Mouse (Mus musculus) limb, embryonic 11.5 days (tissue): Measurements from ENCODE around the gene Hes1. TPM values are rescaled to one million over a fixed set of nuclear protein-coding genes. Genes with fewer than 3 reads are reported as not detected.

ENCODE experiments used
- ATAC-seq: fragments of 200-750 bp; cut with Nextera tagmentation; 2 replicates; pipeline ENCODE4 v1.8.0; 2017; ENCODE audit warnings: low read depth; ENCODE audit not compliant: insufficient number of reproducible peaks, low FRiP score, low TSS enrichment
- DNase-seq: peaks from one replicate; pipeline ENCODE4 v3.0.0-alpha.2; 2015; ENCODE audit warnings: low spot score
- H3K27ac ChIP-seq: fragments of 300-500 bp; sonication (generic); replicated peaks from 2 replicates; pipeline ENCODE4 v1.5.1; 2014; ENCODE audit warnings: low read depth, mild to moderate bottlenecking, low read length
- H3K27me3 ChIP-seq: fragments of 300-500 bp; sonication (generic); 2 replicates; pipeline ENCODE4 v1.6.1; 2014; ENCODE audit warnings: mild to moderate bottlenecking, low read length, mixed read lengths; ENCODE audit not compliant: control insufficient read depth, insufficient read depth
- H3K36me3 ChIP-seq: fragments of 300-500 bp; sonication (generic); 2 replicates; pipeline ENCODE4 v1.6.1; 2014; ENCODE audit warnings: mild to moderate bottlenecking, low read length, moderate library complexity, mixed read lengths; ENCODE audit not compliant: control insufficient read depth, insufficient read depth
- H3K4me1 ChIP-seq: fragments of 300-500 bp; sonication (generic); 2 replicates; pipeline ENCODE4 v1.6.1; 2014; ENCODE audit warnings: low read length, mixed read lengths; ENCODE audit not compliant: control insufficient read depth, insufficient read depth
- H3K4me2 ChIP-seq: fragments of 300-500 bp; sonication (generic); 2 replicates; pipeline ENCODE4 v1.6.1; 2014; ENCODE audit warnings: low read depth, mild to moderate bottlenecking, moderate library complexity; ENCODE audit not compliant: severe bottlenecking
- H3K4me3 ChIP-seq: fragments of 300-500 bp; sonication (generic); 2 replicates; pipeline ENCODE4 v1.5.1; 2014; ENCODE audit warnings: low read depth, low read length
- H3K9ac ChIP-seq: fragments of 300-500 bp; sonication (generic); 2 replicates; pipeline ENCODE4 v1.6.1; 2014; ENCODE audit warnings: mild to moderate bottlenecking, low read length
- H3K9me3 ChIP-seq: fragments of 300-500 bp; sonication (generic); 2 replicates; pipeline ENCODE4 v1.6.1; 2016; ENCODE audit warnings: low read length; ENCODE audit not compliant: control insufficient read depth
- WGBS: fragments of 180-500 bp; shearing (Covaris S2); extraction: QIAGEN DNeasy Blood & Tissue Kit; methylation state at CpG from one replicate; pipeline ENCODE4 v1.1.7; 2014; 5-methylcytosine and 5-hydroxymethylcytosine counted together
- polyA plus RNA-seq: library from polyadenylated mRNA; unstranded; fragments of >200 nt; fragmentation: Nextera tagmentation; extraction: Ambion mirVana; gene quantifications from 2 replicates; pipeline ENCODE4 v1.2.1, GENCODE M21; 2014

Gene Hes1
- polyA plus RNA-seq, 1 experiment from 2014 or later = 71.0 TPM

DNA sequence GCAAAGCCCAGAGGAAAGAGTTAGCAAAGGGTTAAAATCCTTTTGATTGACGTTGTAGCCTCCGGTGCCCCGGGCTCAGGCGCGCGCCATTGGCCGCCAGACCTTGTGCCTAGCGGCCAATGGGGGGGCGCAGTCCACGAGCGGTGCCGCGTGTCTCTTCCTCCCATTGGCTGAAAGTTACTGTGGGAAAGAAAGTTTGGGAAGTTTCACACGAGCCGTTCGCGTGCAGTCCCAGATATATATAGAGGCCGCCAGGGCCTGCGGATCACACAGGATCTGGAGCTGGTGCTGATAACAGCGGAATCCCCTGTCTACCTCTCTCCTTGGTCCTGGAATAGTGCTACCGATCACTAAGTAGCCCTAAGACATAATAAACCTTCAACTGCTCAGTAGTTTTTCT lies 893 bp downstream of the Hes1 start:
- H3K9ac ChIP-seq = peak overlapping the region; percentile 84; the same call in 1 of the 2 replicates

DNA sequence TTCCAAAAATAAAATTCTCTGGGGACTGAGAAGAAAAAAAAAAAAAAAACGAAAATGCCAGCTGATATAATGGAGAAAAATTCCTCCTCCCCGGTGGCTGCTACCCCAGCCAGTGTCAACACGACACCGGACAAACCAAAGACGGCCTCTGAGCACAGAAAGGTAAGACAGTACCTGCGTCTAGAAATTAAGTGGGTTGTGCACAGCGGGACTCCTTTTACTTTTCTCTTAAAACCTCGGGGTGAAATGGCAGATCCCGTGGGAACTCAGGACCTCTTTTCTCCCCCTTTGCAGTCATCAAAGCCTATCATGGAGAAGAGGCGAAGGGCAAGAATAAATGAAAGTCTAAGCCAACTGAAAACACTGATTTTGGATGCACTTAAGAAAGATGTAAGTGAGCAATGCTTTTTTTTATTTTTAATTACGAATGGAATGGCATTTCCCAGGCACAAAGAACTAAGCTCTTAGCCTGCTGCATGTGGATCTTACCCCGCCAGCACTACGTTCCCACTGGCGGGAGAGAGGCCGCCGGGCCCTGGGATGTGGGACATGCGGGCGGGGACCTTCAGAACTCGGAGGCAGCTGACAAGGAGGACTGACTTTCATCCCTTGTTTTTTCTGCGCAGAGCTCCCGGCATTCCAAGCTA lies 1.5 kb downstream of the Hes1 start:
- no peaks in the 10 kb centered on the region for H3K9me3 ChIP-seq
- H3K27me3 ChIP-seq = no peaks in the 10 kb centered on the region
- H3K27ac ChIP-seq = peak overlapping the region; percentile 95
- H3K4me2 ChIP-seq = peak overlapping the region; percentile 94
- H3K4me1 ChIP-seq = peaks cover 39% of the 10 kb centered on the region
- H3K9ac ChIP-seq = peak overlapping the region; percentile 84
- ATAC-seq = no peak
- H3K36me3 ChIP-seq = no peaks in the 10 kb centered on the region
- under 1% methylated on average over 21 of the region's 21 CpGs for WGBS
- DNase-seq = peak; percentile 67
- peak overlapping the region; percentile 79 for H3K4me3 ChIP-seq

More for the DNA sequence above, 893 bp downstream of the Hes1 start:
- H3K27ac ChIP-seq = peak overlapping the region; percentile 95
- peaks cover 42% of the 10 kb centered on the region for H3K4me1 ChIP-seq
- H3K4me2 ChIP-seq = peak overlapping the region; percentile 94
- H3K27me3 ChIP-seq = no peaks in the 10 kb centered on the region
- peak overlapping the region; percentile 79 for H3K4me3 ChIP-seq
- under 1% methylated on average over 21 of the region's 21 CpGs for WGBS
- H3K36me3 ChIP-seq = no peaks in the 10 kb centered on the region
- ATAC-seq (peak; percentile 57), DNase-seq (peak; percentile 95)
- no peaks in the 10 kb centered on the region for H3K9me3 ChIP-seq

DNA sequence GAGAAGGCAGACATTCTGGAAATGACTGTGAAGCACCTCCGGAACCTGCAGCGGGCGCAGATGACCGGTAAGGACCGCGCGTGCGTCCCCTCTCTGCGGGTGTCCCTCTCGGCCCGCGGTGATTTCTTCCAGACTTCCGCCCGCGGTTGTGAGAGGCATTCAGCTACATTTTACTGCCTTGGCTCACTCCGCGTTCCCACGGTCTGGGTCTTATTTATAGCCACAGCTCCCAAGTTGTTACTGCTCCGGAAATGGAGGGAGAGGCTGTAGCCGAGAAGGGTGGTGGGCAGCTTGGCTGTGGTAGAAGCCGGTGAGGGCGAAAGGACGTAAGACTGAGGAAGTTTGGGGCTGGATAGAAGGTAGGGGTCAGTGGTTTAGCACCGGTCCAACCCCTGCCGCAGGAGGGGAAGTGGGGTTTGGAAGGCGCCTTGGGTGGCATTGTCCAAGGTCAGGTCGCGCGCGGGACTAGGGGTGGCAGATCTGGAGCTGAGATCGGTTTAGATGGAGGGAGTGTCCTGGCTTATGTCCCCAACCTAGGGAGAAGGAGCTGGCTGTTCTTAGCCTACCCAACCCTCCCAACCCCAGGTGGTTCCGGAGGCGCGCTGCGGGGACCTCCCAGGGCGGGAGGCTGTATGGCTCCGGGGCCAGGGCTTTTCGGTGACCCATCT lies 2.1 kb downstream of the Hes1 start:
- H3K9ac ChIP-seq = peak overlapping the region; percentile 84
- under 1% methylated on average over 38 of the region's 38 CpGs for WGBS
- ATAC-seq = no peak
- peak overlapping the region; percentile 94 for H3K4me2 ChIP-seq
- no peaks in the 10 kb centered on the region for H3K9me3 ChIP-seq
- peaks cover 37% of the 10 kb centered on the region for H3K4me1 ChIP-seq
- no peaks in the 10 kb centered on the region for H3K36me3 ChIP-seq
- H3K4me3 ChIP-seq = peak overlapping the region; percentile 79
- peak; percentile 90 for DNase-seq
- no peaks in the 10 kb centered on the region for H3K27me3 ChIP-seq
- H3K27ac ChIP-seq = peak overlapping the region; percentile 95

DNA sequence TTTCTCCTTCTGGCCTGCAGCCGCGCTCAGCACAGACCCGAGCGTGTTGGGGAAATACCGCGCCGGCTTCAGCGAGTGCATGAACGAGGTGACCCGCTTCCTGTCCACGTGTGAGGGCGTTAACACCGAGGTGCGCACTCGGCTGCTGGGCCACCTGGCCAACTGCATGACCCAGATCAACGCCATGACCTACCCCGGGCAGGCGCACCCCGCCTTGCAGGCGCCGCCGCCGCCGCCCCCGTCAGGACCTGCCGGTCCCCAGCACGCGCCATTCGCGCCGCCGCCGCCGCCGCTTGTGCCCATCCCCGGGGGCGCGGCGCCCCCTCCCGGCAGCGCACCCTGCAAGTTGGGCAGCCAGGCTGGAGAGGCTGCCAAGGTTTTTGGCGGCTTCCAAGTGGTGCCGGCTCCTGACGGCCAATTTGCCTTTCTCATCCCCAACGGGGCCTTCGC lies 2.7 kb downstream of the Hes1 start:
- Histone ChIP-seq H3K4me2 (peak overlapping the region; percentile 94), H3K9me3 (no peaks in the 10 kb centered on the region), H3K4me3 (peak overlapping the region; percentile 79), H3K36me3 (no peaks in the 10 kb centered on the region), H3K27me3 (no peaks in the 10 kb centered on the region), H3K27ac (peak overlapping the region; percentile 95), H3K4me1 (peaks cover 32% of the 10 kb centered on the region), H3K9ac (peak overlapping the region; percentile 84)
- under 1% methylated on average over 45 of the region's 46 CpGs for WGBS
- DNase-seq (peak; percentile 89), ATAC-seq (no peak)

DNA sequence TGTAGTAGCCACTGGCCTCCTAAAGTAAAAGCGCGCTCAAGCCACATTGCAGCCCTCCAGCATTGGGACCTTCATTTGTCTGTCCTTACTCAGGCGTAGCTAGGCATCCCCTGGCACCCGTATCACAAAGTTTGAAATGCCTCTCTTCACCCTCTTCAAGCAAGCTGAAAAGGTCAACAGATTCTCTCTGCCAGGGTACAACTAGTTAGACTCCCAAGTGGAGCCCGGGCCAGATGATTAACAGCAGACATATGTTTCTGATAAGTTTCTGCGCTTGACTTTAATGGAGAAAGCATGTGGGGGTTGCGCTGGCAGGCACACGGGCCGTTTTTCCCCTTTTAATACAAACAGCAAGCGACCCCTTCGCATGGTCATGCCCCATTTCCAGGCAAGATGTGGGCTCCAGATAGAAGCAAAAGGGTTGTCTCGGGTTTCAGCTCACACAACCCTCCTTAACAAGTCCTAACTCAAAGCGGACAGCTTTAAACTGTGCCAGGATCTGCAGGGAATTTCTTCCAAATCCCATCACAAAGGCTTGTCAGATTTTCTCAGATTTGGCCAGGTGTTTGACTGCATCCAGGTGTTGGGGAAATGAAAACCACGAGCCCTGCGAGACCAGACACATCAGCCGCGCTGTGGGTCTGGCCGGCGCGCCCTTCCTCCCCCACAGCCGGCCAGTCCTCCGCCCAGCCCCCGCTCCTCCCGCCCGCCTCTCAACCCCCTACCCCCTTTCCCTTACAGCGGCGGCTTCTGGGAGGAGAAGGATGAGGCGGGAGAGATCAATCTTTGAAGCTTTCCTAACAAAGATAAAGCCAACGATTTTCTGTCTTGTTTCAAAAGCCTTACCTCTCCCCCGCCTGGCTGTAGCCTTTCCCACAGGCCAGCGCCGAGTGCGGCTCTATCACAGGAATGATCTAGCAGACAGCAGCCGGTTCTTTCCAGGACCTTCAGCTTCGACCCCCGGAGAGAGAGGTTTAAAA lies 4.1 kb downstream of the Hes1 start:
- Histone ChIP-seq H3K4me2 (peak overlapping the region; percentile 61), H3K36me3 (no peaks in the 10 kb centered on the region), H3K9ac (peak overlapping the region; percentile 38), H3K4me3 (peak overlapping the region; percentile 17), H3K27ac (peak overlapping the region; percentile 85), H3K9me3 (no peaks in the 10 kb centered on the region), H3K4me1 (peaks cover 19% of the 10 kb centered on the region), H3K27me3 (no peaks in the 10 kb centered on the region)
- ATAC-seq = peak; percentile 42
- DNase-seq = peak; percentile 89
- under 1% methylated on average over 36 of the region's 36 CpGs for WGBS

DNA sequence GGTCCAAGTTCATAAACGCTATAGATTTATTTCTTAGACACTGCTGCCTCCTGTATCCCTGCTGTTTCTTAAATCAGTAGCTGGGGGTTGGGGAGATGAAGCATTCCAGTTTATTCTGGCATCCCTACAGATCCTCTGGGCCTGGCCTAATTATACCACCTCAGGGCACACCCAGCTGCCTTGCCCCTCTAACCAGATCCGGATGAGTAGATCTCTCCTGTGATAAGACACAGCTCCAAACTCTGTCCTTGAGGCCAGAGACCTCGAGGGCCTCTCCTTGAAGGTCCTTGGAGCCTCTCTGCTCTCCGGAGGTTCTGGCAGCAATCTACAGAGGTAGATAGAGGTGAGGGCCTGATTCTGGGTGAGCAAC lies 5.4 kb downstream of the Hes1 start:
- Histone ChIP-seq H3K27me3 (no peaks in the 10 kb centered on the region), H3K4me2 (peak overlapping the region; percentile 67), H3K36me3 (no peaks in the 10 kb centered on the region), H3K4me1 (peaks cover 19% of the 10 kb centered on the region), H3K9ac (peak overlapping the region; percentile 63), H3K27ac (peak overlapping the region; percentile 97), H3K9me3 (no peaks in the 10 kb centered on the region), H3K4me3 (peak overlapping the region; percentile 25)
- no peak for ATAC-seq
- DNase-seq = no peak
- 0% methylated on average over 4 of the region's 4 CpGs for WGBS

DNA sequence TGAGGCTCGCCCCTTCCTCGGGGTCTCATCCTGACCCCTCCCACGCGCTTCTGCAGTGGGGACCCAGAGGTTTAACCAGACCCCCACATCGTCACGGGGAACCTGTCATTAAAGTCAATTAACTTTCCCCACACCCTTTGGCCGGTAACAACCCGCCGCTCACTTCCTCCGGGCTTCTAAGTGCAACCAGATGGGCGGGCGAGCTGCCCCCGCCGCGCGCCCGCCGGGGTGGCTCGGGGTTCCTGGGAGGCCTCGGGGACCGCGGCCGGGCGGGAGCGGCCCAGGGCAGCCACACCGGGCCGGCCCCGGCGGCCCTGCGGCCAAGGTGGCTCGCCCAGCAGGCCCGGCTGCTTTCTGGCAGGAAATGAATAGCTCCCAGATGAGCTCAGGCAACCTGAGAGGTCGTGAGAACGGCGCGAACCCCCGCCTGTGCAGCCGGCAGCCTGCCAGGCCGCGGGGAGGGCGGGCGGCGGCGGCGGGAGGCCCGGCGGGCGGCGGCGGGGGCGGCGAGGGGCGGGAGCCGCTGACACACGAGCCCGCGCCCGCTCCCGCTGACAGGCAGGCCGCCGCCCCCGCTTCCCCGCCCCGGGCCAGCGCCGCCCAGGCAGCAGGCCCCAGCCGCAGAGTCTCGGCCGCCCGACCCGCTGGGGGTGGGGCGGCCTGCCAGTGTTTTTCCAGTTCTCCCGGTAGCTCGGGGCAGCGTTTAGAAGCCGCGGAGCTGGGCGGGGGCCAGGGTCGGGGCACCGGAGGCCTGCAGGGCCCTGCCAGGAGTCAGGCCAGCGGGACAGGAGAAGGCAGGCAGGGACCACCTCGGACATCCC lies 6.0 kb downstream of the Hes1 start:
- H3K36me3 ChIP-seq = no peaks in the 10 kb centered on the region
- H3K9ac ChIP-seq = peak overlapping the region; percentile 63
- DNase-seq (peak; percentile 87), ATAC-seq (peak; percentile 72)
- H3K4me2 ChIP-seq = peak overlapping the region; percentile 67
- H3K4me1 ChIP-seq = peaks cover 19% of the 10 kb centered on the region
- H3K9me3 ChIP-seq = no peaks in the 10 kb centered on the region
- under 1% methylated on average over 61 of the region's 82 CpGs for WGBS
- H3K27me3 ChIP-seq = no peaks in the 10 kb centered on the region
- H3K4me3 ChIP-seq = peak overlapping the region; percentile 25
- peak overlapping the region; percentile 97 for H3K27ac ChIP-seq
